Mouse (Mus musculus) liver, embryonic 12.5 days (tissue): ENCODE data around the gene Smim27. TPM values are rescaled to one million over a fixed set of nuclear protein-coding genes. Genes with fewer than 3 reads are reported as not detected.
"Not testable (repeated sequence)": the region's sequence is repeated elsewhere in the genome, so short reads cannot be mapped to it uniquely, and the experiment has no call there.

Experiments
- ATAC-seq: fragments of 200-750 bp; cut with Nextera tagmentation; 2 replicates; pipeline ENCODE4 v1.8.0; 2017; ENCODE audit warnings: moderate number of reproducible peaks, mild to moderate bottlenecking, moderate library complexity
- H3K27ac ChIP-seq: fragments of 300-500 bp; sonication (generic); 2 replicates; pipeline ENCODE4 v1.5.1; 2016; ENCODE audit warnings: mild to moderate bottlenecking
- H3K27me3 ChIP-seq: fragments of 300-500 bp; sonication (generic); replicated peaks from 2 replicates; pipeline ENCODE4 v1.6.1; 2016; ENCODE audit warnings: mild to moderate bottlenecking, moderate library complexity
- H3K36me3 ChIP-seq: fragments of 300-500 bp; sonication (generic); 2 replicates; pipeline ENCODE4 v1.6.1; 2016; ENCODE audit warnings: mild to moderate bottlenecking, moderate library complexity
- H3K4me1 ChIP-seq: fragments of 300-500 bp; sonication (generic); 2 replicates; pipeline ENCODE4 v1.6.1; 2016
- H3K4me2 ChIP-seq: fragments of 300-500 bp; sonication (generic); 2 replicates; pipeline ENCODE4 v1.6.1; 2016; ENCODE audit warnings: mild to moderate bottlenecking, moderate library complexity
- H3K4me3 ChIP-seq: fragments of 300-500 bp; sonication (generic); 2 replicates; pipeline ENCODE4 v1.5.1; 2016; ENCODE audit warnings: mild to moderate bottlenecking, moderate library complexity
- H3K9ac ChIP-seq: fragments of 300-500 bp; sonication (generic); 2 replicates; pipeline ENCODE4 v1.6.1; 2016; ENCODE audit warnings: mild to moderate bottlenecking, moderate library complexity
- H3K9me3 ChIP-seq: fragments of 300-500 bp; sonication (generic); replicated peaks from 2 replicates; pipeline ENCODE4 v1.6.1; 2016; ENCODE audit warnings: mild to moderate bottlenecking, moderate library complexity
- WGBS: fragments of 180-500 bp; shearing (Covaris S2); methylation state at CpG from one replicate; pipeline ENCODE4 v1.1.7; 2016; ENCODE audit not compliant: insufficient replicate concordance; 5-methylcytosine and 5-hydroxymethylcytosine counted together
- polyA plus RNA-seq: library from polyadenylated mRNA; unstranded; fragments of >200 nt; fragmentation: Nextera tagmentation; extraction: Ambion mirVana; gene quantifications from 2 replicates; pipeline ENCODE4 v1.2.1, GENCODE M21; 2016

The Smim27 gene
- polyA plus RNA-seq, 1 experiment from 2014 or later: 23.9 TPM

GRCm38 (mm10) chr4:40268204-40268813 is 1.1 kb upstream of the Smim27 start:
- H3K27me3 ChIP-seq: no peaks in the 10 kb centered on the region
- H3K9me3 ChIP-seq: no peaks in the 10 kb centered on the region
- H3K9ac ChIP-seq: peak overlapping the region; percentile 87
- H3K36me3 ChIP-seq: peaks cover 46% of the 10 kb centered on the region
- H3K4me2 ChIP-seq: peak overlapping the region; percentile 92
- 0% methylated on average over 49 of the region's 50 CpGs for WGBS
- ATAC-seq: peak; percentile 69
- peaks cover 41% of the 10 kb centered on the region for H3K4me1 ChIP-seq
- H3K27ac ChIP-seq: peak overlapping the region; percentile 95
- H3K4me3 ChIP-seq: peak overlapping the region; percentile 82

- H3K27ac ChIP-seq: peak overlapping the region; percentile 95
- no peaks in the 10 kb centered on the region for H3K9me3 ChIP-seq
- WGBS: under 1% methylated on average over 16 of the region's 16 CpGs
- peak; percentile 9; the same call in 1 of the 2 replicates for ATAC-seq
- peaks cover 46% of the 10 kb centered on the region for H3K36me3 ChIP-seq
- H3K4me1 ChIP-seq: peaks cover 41% of the 10 kb centered on the region
- peak overlapping the region; percentile 87 for H3K9ac ChIP-seq
- H3K4me3 ChIP-seq: peak overlapping the region; percentile 82
- H3K27me3 ChIP-seq: no peaks in the 10 kb centered on the region
- peak overlapping the region; percentile 92 for H3K4me2 ChIP-seq
Measured at GRCm38 (mm10) chr4:40268835-40269234, 544 bp upstream of the Smim27 start.

GRCm38 (mm10) chr4:40278880-40279275 is 9.5 kb downstream of the Smim27 start:
- under 1% methylated on average over 21 of the region's 21 CpGs for WGBS
- peak; percentile 46 for ATAC-seq
- H3K4me2 ChIP-seq: peak overlapping the region; percentile 90
- peaks cover 13% of the 10 kb centered on the region for H3K4me1 ChIP-seq
- H3K9ac ChIP-seq: peak overlapping the region; percentile 84
- H3K27me3 ChIP-seq: no peaks in the 10 kb centered on the region
- H3K9me3 ChIP-seq: no peaks in the 10 kb centered on the region
- peaks cover 24% of the 10 kb centered on the region for H3K36me3 ChIP-seq
- peak overlapping the region; percentile 80 for H3K27ac ChIP-seq
- H3K4me3 ChIP-seq: peak overlapping the region; percentile 91

- peak; percentile 97 for ATAC-seq
Measured at GRCm38 (mm10) chr4:40279276-40279900, 10.0 kb downstream of the Smim27 start, which contains the start of gene Ndufb6. TSS of gene Ndufb6 (minus strand) at chr4:40279421.

GRCm38 (mm10) chr4:40285582-40285981 is 16.2 kb downstream of the Smim27 start:
- Histone ChIP-seq H3K27ac (no peak overlapping the region), H3K4me1 (no peaks in the 10 kb centered on the region), H3K36me3 (no peaks in the 10 kb centered on the region), H3K4me2 (no peak overlapping the region), H3K9ac (no peak overlapping the region), H3K9me3 (peaks cover 2% of the 10 kb centered on the region; the same call in 1 of the 2 replicates), H3K27me3 (no peaks in the 10 kb centered on the region), H3K4me3 (no peak overlapping the region)
- WGBS: 12% methylated on average over 4 of the region's 4 CpGs
- ATAC-seq: no peak

More at GRCm38 (mm10) chr4:40279276-40279900, 10.0 kb downstream of the Smim27 start, which contains the start of gene Ndufb6:
- no peaks in the 10 kb centered on the region for H3K9me3 ChIP-seq
- H3K9ac ChIP-seq: peak within 1 kb of the TSS; percentile 84
- H3K27ac ChIP-seq: peak within 1 kb of the TSS; percentile 80
- H3K27me3 ChIP-seq: no peaks in the 10 kb centered on the region
- H3K36me3 ChIP-seq: peaks cover 22% of the 10 kb centered on the region
- WGBS: under 1% methylated on average over 36 of the region's 36 CpGs
- H3K4me3 ChIP-seq: peak within 1 kb of the TSS; percentile 91
- peak within 1 kb of the TSS; percentile 90 for H3K4me2 ChIP-seq
- H3K4me1 ChIP-seq: peaks cover 13% of the 10 kb centered on the region

- Histone ChIP-seq H3K4me2 (no peak overlapping the region), H3K9ac (no peak overlapping the region), H3K9me3 (peaks cover 4% of the 10 kb centered on the region), H3K27ac (no peak overlapping the region), H3K27me3 (no peaks in the 10 kb centered on the region), H3K4me1 (no peaks in the 10 kb centered on the region), H3K4me3 (no peak overlapping the region), H3K36me3 (no peaks in the 10 kb centered on the region)
- WGBS: 42% methylated on average over 6 of the region's 6 CpGs
- ATAC-seq: no peak
Measured at GRCm38 (mm10) chr4:40287415-40287814, 18.0 kb downstream of the Smim27 start.

- no peak for ATAC-seq
- H3K4me2 ChIP-seq: no peak overlapping the region
- peaks cover 9% of the 10 kb centered on the region for H3K9me3 ChIP-seq
- H3K9ac ChIP-seq: no peak overlapping the region
- H3K27me3 ChIP-seq: no peaks in the 10 kb centered on the region
- no peaks in the 10 kb centered on the region for H3K4me1 ChIP-seq
- no peak overlapping the region for H3K4me3 ChIP-seq
- no peaks in the 10 kb centered on the region for H3K36me3 ChIP-seq
- no peak overlapping the region for H3K27ac ChIP-seq
- WGBS: 71% methylated on average over 2 of the region's 2 CpGs
Measured at GRCm38 (mm10) chr4:40289046-40289445, 19.7 kb downstream of the Smim27 start.

GRCm38 (mm10) chr4:40291511-40291910 is 22.1 kb downstream of the Smim27 start:
- H3K4me2 ChIP-seq, H3K27me3 ChIP-seq, H3K9ac ChIP-seq, H3K4me1 ChIP-seq, H3K27ac ChIP-seq, ATAC-seq, H3K4me3 ChIP-seq, H3K36me3 ChIP-seq: not testable (repeated sequence)
- WGBS: 81% methylated on average over 11 of the region's 11 CpGs
- H3K9me3 ChIP-seq: peaks cover 16% of the 10 kb centered on the region

GRCm38 (mm10) chr4:40299169-40299568 is 29.8 kb downstream of the Smim27 start:
- Histone ChIP-seq H3K9me3 (peaks cover 6% of the 10 kb centered on the region), H3K4me1 (peaks cover 4% of the 10 kb centered on the region; the same call in 1 of the 2 replicates), H3K4me3 (no peak overlapping the region), H3K27me3 (peaks cover 11% of the 10 kb centered on the region; the same call in 1 of the 2 replicates), H3K36me3 (no peaks in the 10 kb centered on the region), H3K9ac (no peak overlapping the region), H3K4me2 (no peak overlapping the region), H3K27ac (no peak overlapping the region)
- no peak; the same call in 1 of the 2 replicates for ATAC-seq
- 12% methylated on average over 5 of the region's 5 CpGs for WGBS

GRCm38 (mm10) chr4:40301076-40301789 is 31.9 kb downstream of the Smim27 start:
- H3K4me2 ChIP-seq: peak overlapping the region; percentile 47
- H3K9me3 ChIP-seq: no peaks in the 10 kb centered on the region
- no peak for ATAC-seq
- no peaks in the 10 kb centered on the region for H3K36me3 ChIP-seq
- WGBS: 10% methylated on average over 16 of the region's 16 CpGs
- no peak overlapping the region for H3K9ac ChIP-seq
- no peak overlapping the region for H3K4me3 ChIP-seq
- peaks cover 4% of the 10 kb centered on the region; the same call in 1 of the 2 replicates for H3K4me1 ChIP-seq
- H3K27ac ChIP-seq: no peak overlapping the region
- peaks cover 11% of the 10 kb centered on the region; the same call in 1 of the 2 replicates for H3K27me3 ChIP-seq

- H3K9ac ChIP-seq: no peak overlapping the region
- H3K27ac ChIP-seq: no peak overlapping the region
- 57% methylated on average over 10 of the region's 10 CpGs for WGBS
- peaks cover 4% of the 10 kb centered on the region; the same call in 1 of the 2 replicates for H3K4me1 ChIP-seq
- H3K9me3 ChIP-seq: no peaks in the 10 kb centered on the region
- ATAC-seq: no peak
- H3K27me3 ChIP-seq: peaks cover 11% of the 10 kb centered on the region; the same call in 1 of the 2 replicates
- no peaks in the 10 kb centered on the region for H3K36me3 ChIP-seq
- H3K4me3 ChIP-seq: no peak overlapping the region
- no peak overlapping the region for H3K4me2 ChIP-seq
Measured at GRCm38 (mm10) chr4:40302445-40303125, 33.2 kb downstream of the Smim27 start.
